ENCODE assay signal across 8 mouse cellular contexts in genomic region chr6:86526961-86527740, GRCm38 (mm10). TPM values are rescaled to one million over a fixed set of nuclear protein-coding genes. Genes with fewer than 3 reads are reported as not detected.
A peak's percentile ranks its signal among the peaks of the same experiment; 100 is the strongest.
DNase-seq lines count a peak whose midpoint lies in the region; ATAC-seq and TF ChIP-seq lines count a peak whose summit lies in the region.

No protein-coding gene starts in this region.

- peak overlapping the region; percentile 50 for H3K4me3 ChIP-seq in embryonic fibroblast, embryonic 13.5 days (ENCODE audit: insufficient read depth, low read length)
- peak overlapping the region; percentile 84 for H3K4me3 ChIP-seq in limb, embryonic 11.5 days (ENCODE audit: low read depth, low read length)
- peak overlapping the region; percentile 98 for H3K4me3 ChIP-seq in midbrain, embryonic 11.5 days (ENCODE audit: low read depth, low read length)

- TF ChIP-seq POLR2A in embryonic fibroblast, embryonic 13.5 days (IDR thresholded peaks at IDR 0.05; ENCODE audit: low read depth, low read length): peak; percentile 84

- DNase-seq in adrenal gland, adult (ENCODE audit: inconsistent age in 2 of 2, low spot score in 1 of 2): peak; percentile 89 to 98
- no peak for DNase-seq in adrenal gland, adult 8-10 months
- DNase-seq in heart, postnatal 36 days: peak; percentile 83 to 98
- peak; percentile 88 for DNase-seq in limb, embryonic 11.5 days (ENCODE audit: low spot score)
- DNase-seq in midbrain, embryonic 11.5 days (ENCODE audit: low spot score, missing footprints): peak; percentile 98
- DNase-seq in spleen, postnatal 10 days (ENCODE audit: low spot score in 2 of 2): peak; percentile 79 to 92

- peak overlapping the region; percentile 100 for H3K9ac ChIP-seq in limb, embryonic 11.5 days (ENCODE audit: low read length)
- peak overlapping the region; percentile 99 for H3K9ac ChIP-seq in midbrain, embryonic 11.5 days (ENCODE audit: low read length)

- 6% methylated on average over 49 of the region's 49 CpGs for WGBS in limb, embryonic 11.5 days
- 7% methylated on average over 49 of the region's 49 CpGs for WGBS in midbrain, embryonic 11.5 days

- peak overlapping the region; percentile 100 for H3K27ac ChIP-seq in embryonic fibroblast, embryonic 13.5 days (ENCODE audit: insufficient read depth, low read length)
- H3K27ac ChIP-seq in limb, embryonic 11.5 days (replicated peaks; ENCODE audit: low read depth, low read length): peak overlapping the region; percentile 100
- H3K27ac ChIP-seq in midbrain, embryonic 11.5 days (ENCODE audit: low read depth, low read length): peak overlapping the region; percentile 99

- peaks cover 4% of the 10 kb centered on the region for H3K4me1 ChIP-seq in embryonic fibroblast, embryonic 13.5 days (ENCODE audit: control insufficient read depth, insufficient read depth, low read length)
- peaks cover 2% of the 10 kb centered on the region; the same call in 1 of the 2 replicates for H3K4me1 ChIP-seq in limb, embryonic 11.5 days (ENCODE audit: control insufficient read depth, insufficient read depth, low read length)
- peaks cover 18% of the 10 kb centered on the region for H3K4me1 ChIP-seq in midbrain, embryonic 11.5 days (ENCODE audit: control insufficient read depth, insufficient read depth, low read length)

- H3K9me3 ChIP-seq in limb, embryonic 11.5 days (ENCODE audit: control insufficient read depth, low read length): no peaks in the 10 kb centered on the region
- no peaks in the 10 kb centered on the region for H3K9me3 ChIP-seq in midbrain, embryonic 11.5 days (ENCODE audit: control insufficient read depth, low read length)

- H3K27me3 ChIP-seq in limb, embryonic 11.5 days (ENCODE audit: control insufficient read depth, insufficient read depth, low read length): no peaks in the 10 kb centered on the region
- no peaks in the 10 kb centered on the region for H3K27me3 ChIP-seq in midbrain, embryonic 11.5 days (ENCODE audit: control insufficient read depth, insufficient read depth, low read length)

- H3K36me3 ChIP-seq in limb, embryonic 11.5 days (ENCODE audit: control insufficient read depth, insufficient read depth, low read length): peaks cover 1% of the 10 kb centered on the region; the same call in 1 of the 2 replicates
- H3K36me3 ChIP-seq in midbrain, embryonic 11.5 days (ENCODE audit: control insufficient read depth, insufficient read depth, low read length): 0 out of 2 replicates have a peak, but pooled peaks cover 2% of the 10 kb centered on the region

- peak overlapping the region; percentile 89 for H3K4me2 ChIP-seq in limb, embryonic 11.5 days (ENCODE audit: low read depth, severe bottlenecking)
- peak overlapping the region; percentile 71 for H3K4me2 ChIP-seq in midbrain, embryonic 11.5 days

- intact Hi-C loops in heart, postnatal 36 days (cut with DNase I): loop anchor here (1.0 kb wide), 3 partner anchors 55 to 89 kb away; partner anchors contain the start of gene C87436

- no peak for TF ChIP-seq CTCF in embryonic fibroblast, embryonic 13.5 days (IDR thresholded peaks at IDR 0.05; ENCODE audit: borderline replicate concordance, insufficient read depth, low read length)

- ATAC-seq in activated CD4-positive, CD25-positive, alpha-beta regulatory T cell, adult 4 months: peak; percentile 30
- ATAC-seq in limb, embryonic 11.5 days (ENCODE audit: insufficient number of reproducible peaks, low FRiP score, low TSS enrichment, low read depth): peak; percentile 61
- peak; percentile 71 for ATAC-seq in midbrain, embryonic 11.5 days (ENCODE audit: low FRiP score)

RNA-seq across cellular contexts. Expression of gene Pcbp1, which starts 1.0 kb away (rescaled TPM):
- 100 to 1,000 TPM; 286 to 319 (median 308) TPM for total RNA-seq in adrenal gland, adult 8-10 months (2022)
- polyA plus RNA-seq in activated CD4-positive, CD25-positive, alpha-beta regulatory T cell, adult 4 months (2017; shearing (Covaris generic)): 10 to 100 TPM; 35.3 to 39.2 TPM
- 176 and 186 TPM in 2 replicates for polyA plus RNA-seq in embryonic fibroblast, embryonic 13.5 days (2011; ENCODE audit: insufficient read length, low read depth, missing spikeins)
- total RNA-seq in heart, postnatal 36 days (2021): 100 to 1,000 TPM; 147 to 159 TPM
- 499 and 548 TPM in 2 replicates for polyA plus RNA-seq in limb, embryonic 11.5 days (2014; fragmentation: Nextera tagmentation; extraction: Ambion mirVana)
- polyA plus RNA-seq in midbrain, embryonic 11.5 days (2014; fragmentation: Nextera tagmentation; extraction: Ambion mirVana): 418 and 497 TPM in 2 replicates
